Mouse (Mus musculus): Measurements from ENCODE around the gene St6galnac5. TPM values are rescaled to one million over a fixed set of nuclear protein-coding genes. Genes with fewer than 3 reads are reported as not detected.

St6galnac5 gene
- polyA plus RNA-seq, 1 experiment from 2014 or later, result not detected

- Histone ChIP-seq H3K4me3 (ENCODE audit: inconsistent target) (no peak overlapping the region), H3K27ac (no peak overlapping the region), H3K79me2 (ENCODE audit: inconsistent target) (no peaks in the 10 kb centered on the region), H3K36me3 (ENCODE audit: inconsistent target) (no peaks in the 10 kb centered on the region)
- WGBS (ENCODE audit: missing documents), result 100% methylated on average over 4 of the region's 4 CpGs
Measured at GRCm38 (mm10) chr3:152881706-152882105, 100.3 kb downstream of the St6galnac5 start.

DNA sequence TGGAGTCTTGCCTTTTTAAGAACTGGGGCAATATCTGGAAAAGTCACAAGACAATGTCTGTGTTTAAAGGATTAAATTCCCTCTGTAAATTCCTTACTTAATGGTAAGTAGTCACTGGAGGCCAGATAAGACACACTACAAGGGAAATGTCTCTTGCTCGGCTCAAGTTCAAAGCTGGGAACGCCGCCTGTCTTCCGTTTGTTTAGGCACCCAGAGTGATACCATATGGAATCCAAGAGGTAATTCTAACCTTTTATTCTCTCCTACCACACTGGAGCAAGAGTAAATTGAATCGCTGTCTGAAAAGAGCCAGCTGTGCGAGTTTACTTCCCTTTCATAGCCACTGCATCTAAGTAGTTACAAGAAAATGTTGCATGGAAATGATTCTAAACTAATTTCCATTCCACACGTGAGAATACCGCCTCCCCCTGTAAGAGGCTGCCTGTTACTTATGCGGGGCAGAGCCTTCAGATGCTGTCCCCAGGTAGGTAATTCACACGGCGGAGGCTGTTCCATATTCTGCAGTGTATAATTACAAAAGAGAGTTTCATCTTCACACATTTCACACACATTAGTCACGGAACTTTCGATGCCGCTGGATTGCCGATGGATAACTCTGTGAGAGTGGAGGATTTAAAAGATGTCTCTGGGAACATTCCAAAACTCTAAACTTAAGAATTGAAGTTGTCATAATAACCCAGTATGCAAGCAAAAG, 101.8 kb downstream of the St6galnac5 start:
- no peak overlapping the region for H3K27ac ChIP-seq
- H3K79me2 ChIP-seq (ENCODE audit: inconsistent target), result no peaks in the 10 kb centered on the region
- 89% methylated on average over 15 of the region's 15 CpGs for WGBS (ENCODE audit: missing documents)
- H3K4me3 ChIP-seq (ENCODE audit: inconsistent target), result no peak overlapping the region
- H3K36me3 ChIP-seq (ENCODE audit: inconsistent target), result no peaks in the 10 kb centered on the region

- no peaks in the 10 kb centered on the region for H3K36me3 ChIP-seq (ENCODE audit: inconsistent target)
- H3K27ac ChIP-seq, result no peak overlapping the region
- no peaks in the 10 kb centered on the region for H3K79me2 ChIP-seq (ENCODE audit: inconsistent target)
- 96% methylated on average over 6 of the region's 6 CpGs for WGBS (ENCODE audit: missing documents)
- H3K4me3 ChIP-seq (ENCODE audit: inconsistent target), result no peak overlapping the region
Measured at GRCm38 (mm10) chr3:152875723-152876290, 106.2 kb downstream of the St6galnac5 start.

- Histone ChIP-seq H3K4me3 (ENCODE audit: inconsistent target) (no peak overlapping the region), H3K79me2 (ENCODE audit: inconsistent target) (no peaks in the 10 kb centered on the region), H3K36me3 (ENCODE audit: inconsistent target) (no peaks in the 10 kb centered on the region), H3K27ac (no peak overlapping the region)
- WGBS (ENCODE audit: missing documents), result 96% methylated on average over 17 of the region's 17 CpGs
Measured at GRCm38 (mm10) chr3:152874431-152875355, 107.4 kb downstream of the St6galnac5 start.

DNA sequence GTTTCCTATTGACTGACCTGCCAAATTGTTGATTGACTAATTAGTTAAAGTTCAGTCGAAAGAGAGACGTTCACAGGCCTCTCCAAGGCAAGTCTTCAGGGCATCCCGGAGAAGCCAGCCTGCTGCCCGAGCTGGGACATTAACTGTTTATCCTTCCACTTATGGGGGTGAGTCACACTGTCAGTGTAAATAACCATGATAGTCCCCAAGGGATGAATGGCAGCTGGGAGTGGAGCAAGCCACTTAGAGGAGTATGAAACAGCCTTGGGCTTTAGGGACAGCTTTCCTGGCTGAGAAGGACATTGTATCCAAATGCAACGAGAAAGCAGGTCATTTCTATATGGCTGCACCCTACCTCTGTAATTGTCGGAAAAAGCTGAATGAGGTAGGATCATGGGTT, 109.5 kb downstream of the St6galnac5 start:
- WGBS (ENCODE audit: missing documents), result 94% methylated on average over 6 of the region's 6 CpGs
- no peaks in the 10 kb centered on the region for H3K36me3 ChIP-seq (ENCODE audit: inconsistent target)
- H3K27ac ChIP-seq, result no peak overlapping the region
- H3K79me2 ChIP-seq (ENCODE audit: inconsistent target), result no peaks in the 10 kb centered on the region
- H3K4me3 ChIP-seq (ENCODE audit: inconsistent target), result no peak overlapping the region

GRCm38 (mm10) chr3:152872054-152872453, 110.0 kb downstream of the St6galnac5 start:
- Histone ChIP-seq H3K79me2 (ENCODE audit: inconsistent target) (no peaks in the 10 kb centered on the region), H3K4me3 (ENCODE audit: inconsistent target) (no peak overlapping the region), H3K27ac (no peak overlapping the region), H3K36me3 (ENCODE audit: inconsistent target) (no peaks in the 10 kb centered on the region)
- whole genome bisulfite sequencing (ENCODE audit: missing documents), result 96% methylated on average over 12 of the region's 12 CpGs

DNA sequence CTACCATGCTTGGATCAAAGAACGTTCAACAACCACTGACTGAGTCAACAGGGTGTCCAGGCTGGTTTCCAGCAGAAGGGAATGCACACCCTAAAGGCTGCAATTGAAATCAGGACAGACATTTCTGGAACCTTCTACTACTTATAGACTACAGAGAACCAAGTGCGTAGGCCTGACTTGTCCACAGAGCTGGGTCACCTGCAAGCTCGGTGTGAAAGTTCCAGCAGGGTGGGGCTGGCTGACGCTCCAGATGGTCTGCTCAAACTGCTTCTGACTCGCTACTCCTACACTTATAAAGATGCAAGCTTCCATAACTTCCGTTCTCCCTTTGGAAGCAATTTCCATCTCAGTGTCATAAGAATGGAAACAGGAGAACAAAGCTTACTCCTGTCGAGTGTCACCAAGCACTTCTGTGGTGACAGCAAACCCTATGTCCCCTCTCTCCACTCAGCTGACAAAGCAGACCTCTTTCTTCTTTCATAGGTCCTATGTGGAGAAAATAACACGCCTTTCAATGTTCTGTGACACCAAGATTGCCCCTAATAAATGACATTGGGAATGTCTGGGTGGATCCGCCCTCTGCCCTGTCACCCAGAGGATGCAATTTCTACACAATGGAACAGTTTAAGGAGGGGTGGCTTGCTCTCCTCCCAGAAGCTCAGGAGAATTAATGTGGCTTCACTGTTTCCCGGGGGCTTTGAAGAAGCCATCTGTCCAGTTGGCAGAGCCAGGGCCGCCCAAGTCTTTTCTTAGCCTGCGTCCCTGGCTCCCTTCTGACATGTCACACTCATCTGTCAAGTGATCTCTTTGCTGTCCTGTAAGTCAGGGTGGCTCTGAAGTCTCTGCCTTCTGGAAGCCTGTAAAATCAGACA, 114.2 kb downstream of the St6galnac5 start:
- 89% methylated on average over 12 of the region's 12 CpGs for WGBS (ENCODE audit: missing documents)

DNA sequence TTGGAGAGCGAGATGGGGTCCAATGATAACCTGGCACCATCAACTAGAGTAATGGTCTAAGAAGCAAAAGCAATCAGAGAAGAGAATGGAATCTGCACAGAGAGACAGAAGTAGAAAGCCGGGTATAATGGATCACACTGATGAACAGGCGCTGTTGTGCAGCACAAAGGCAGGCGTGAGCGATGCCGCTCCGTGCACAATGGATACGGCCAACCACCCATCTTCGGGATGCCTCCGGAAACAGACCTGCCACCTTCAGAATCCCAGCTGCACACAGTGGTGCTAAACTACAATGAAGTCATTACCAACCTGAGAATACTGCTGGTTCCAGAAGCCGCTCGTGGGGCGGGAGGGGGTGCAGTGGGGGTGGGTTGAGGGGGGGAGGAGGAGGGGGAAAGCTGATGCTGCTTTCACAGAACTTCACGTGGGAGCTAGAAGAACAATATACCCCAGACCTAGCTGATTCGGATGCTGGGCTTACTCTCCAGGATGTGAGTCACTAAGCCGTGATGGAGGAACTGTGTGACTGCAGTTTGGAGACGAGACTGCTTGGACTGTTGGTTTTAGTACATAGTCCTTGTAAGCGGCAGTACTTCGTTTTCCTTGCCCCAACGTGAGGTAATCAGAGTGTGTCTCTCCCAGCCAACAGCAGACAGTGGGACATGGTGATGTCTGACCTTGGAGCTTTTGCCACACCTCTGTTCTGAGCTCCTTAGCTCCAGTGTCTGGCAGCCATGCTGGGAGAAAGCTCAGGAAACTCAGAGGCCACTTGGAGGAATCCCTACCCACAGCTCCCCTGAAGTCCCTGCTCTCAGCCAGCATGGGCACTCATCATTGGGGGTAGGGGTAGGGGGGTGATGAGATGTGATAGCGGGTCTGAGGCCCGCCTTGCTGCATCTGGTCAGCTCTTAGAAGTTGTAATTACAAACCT, 115.7 kb downstream of the St6galnac5 start:
- Histone ChIP-seq H3K36me3 (ENCODE audit: inconsistent target) (no peaks in the 10 kb centered on the region), H3K79me2 (ENCODE audit: inconsistent target) (no peaks in the 10 kb centered on the region), H3K4me3 (ENCODE audit: inconsistent target) (no peak overlapping the region), H3K27ac (no peak overlapping the region)
- 89% methylated on average over 18 of the region's 22 CpGs for WGBS (ENCODE audit: missing documents)

More for the DNA sequence above, 114.2 kb downstream of the St6galnac5 start:
- no peak overlapping the region for H3K27ac ChIP-seq
- H3K4me3 ChIP-seq (ENCODE audit: inconsistent target), result no peak overlapping the region
- no peaks in the 10 kb centered on the region for H3K79me2 ChIP-seq (ENCODE audit: inconsistent target)
- H3K36me3 ChIP-seq (ENCODE audit: inconsistent target), result no peaks in the 10 kb centered on the region

GRCm38 (mm10) chr3:152861978-152862377, 120.1 kb downstream of the St6galnac5 start:
- no peak overlapping the region for H3K4me3 ChIP-seq (ENCODE audit: inconsistent target)
- H3K79me2 ChIP-seq (ENCODE audit: inconsistent target), result no peaks in the 10 kb centered on the region
- H3K36me3 ChIP-seq (ENCODE audit: inconsistent target), result no peaks in the 10 kb centered on the region
- no peak overlapping the region for H3K27ac ChIP-seq
- 90% methylated on average over 1 of the region's 1 CpGs for WGBS (ENCODE audit: missing documents)

DNA sequence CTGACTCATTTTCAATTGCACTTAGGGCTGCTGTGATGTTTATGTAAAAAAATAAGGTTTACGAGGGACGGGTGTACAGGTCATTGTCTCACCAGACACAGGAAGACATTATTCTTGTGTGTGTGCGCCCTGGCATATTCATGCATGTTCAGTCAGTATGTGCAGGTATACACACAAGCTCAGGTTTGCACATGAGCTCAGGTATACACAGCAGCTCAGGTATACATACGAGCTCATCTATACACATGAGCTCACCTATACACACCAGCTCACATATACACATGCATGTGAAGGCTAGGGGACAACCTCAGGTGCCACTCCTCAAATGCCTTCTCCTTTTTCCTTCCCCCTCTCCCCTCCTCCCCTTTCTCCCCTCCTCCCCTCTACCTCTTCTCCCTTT, 120.6 kb downstream of the St6galnac5 start:
- no peaks in the 10 kb centered on the region for H3K79me2 ChIP-seq (ENCODE audit: inconsistent target)
- no peak overlapping the region for H3K4me3 ChIP-seq (ENCODE audit: inconsistent target)
- H3K27ac ChIP-seq, result no peak overlapping the region
- 98% methylated on average over 4 of the region's 4 CpGs for WGBS (ENCODE audit: missing documents)
- no peaks in the 10 kb centered on the region for H3K36me3 ChIP-seq (ENCODE audit: inconsistent target)

GRCm38 (mm10) chr3:152856095-152856494, 126.0 kb downstream of the St6galnac5 start:
- no peaks in the 10 kb centered on the region for H3K79me2 ChIP-seq (ENCODE audit: inconsistent target)
- H3K4me3 ChIP-seq (ENCODE audit: inconsistent target), result no peak overlapping the region
- WGBS (ENCODE audit: missing documents), result 67% methylated on average over 10 of the region's 10 CpGs
- no peaks in the 10 kb centered on the region for H3K36me3 ChIP-seq (ENCODE audit: inconsistent target)
- H3K27ac ChIP-seq, result no peak overlapping the region

GRCm38 (mm10) chr3:152855006-152855614, 126.9 kb downstream of the St6galnac5 start:
- H3K4me3 ChIP-seq (ENCODE audit: inconsistent target), result no peak overlapping the region
- 86% methylated on average over 12 of the region's 12 CpGs for WGBS (ENCODE audit: missing documents)
- H3K36me3 ChIP-seq (ENCODE audit: inconsistent target), result no peaks in the 10 kb centered on the region
- H3K27ac ChIP-seq, result no peak overlapping the region
- H3K79me2 ChIP-seq (ENCODE audit: inconsistent target), result no peaks in the 10 kb centered on the region

GRCm38 (mm10) chr3:152843925-152844324, 138.1 kb downstream of the St6galnac5 start:
- Histone ChIP-seq H3K27ac (no peak overlapping the region), H3K4me3 (ENCODE audit: inconsistent target) (no peak overlapping the region), H3K36me3 (ENCODE audit: inconsistent target) (no peaks in the 10 kb centered on the region), H3K79me2 (ENCODE audit: inconsistent target) (no peaks in the 10 kb centered on the region)
